Mouse (Mus musculus) forebrain, embryonic 11.5 days (tissue): ENCODE results near the gene Ctdnep1. TPM values are rescaled to one million over a fixed set of nuclear protein-coding genes. Genes with fewer than 3 reads are reported as not detected.

Experiments
- ATAC-seq: fragments of 200-750 bp; cut with Nextera tagmentation; replicated peaks from 2 replicates; pipeline ENCODE4 v1.8.0; 2017; ENCODE audit warnings: moderate TSS enrichment; ENCODE audit not compliant: low FRiP score
- DNase-seq: peaks from one replicate; pipeline ENCODE4 v3.0.0-alpha.2; 2017; ENCODE audit warnings: low spot score
- H3K27ac ChIP-seq: fragments of 300-500 bp; sonication (generic); 2 replicates; pipeline ENCODE4 v1.5.1; 2014; ENCODE audit warnings: low read depth, low read length
- H3K27me3 ChIP-seq: fragments of 300-500 bp; sonication (generic); 2 replicates; pipeline ENCODE4 v1.6.1; 2014; ENCODE audit warnings: mild to moderate bottlenecking, low read length, mixed read lengths; ENCODE audit not compliant: control insufficient read depth, insufficient read depth
- H3K36me3 ChIP-seq: fragments of 300-500 bp; sonication (generic); 2 replicates; pipeline ENCODE4 v1.6.1; 2014; ENCODE audit warnings: mild to moderate bottlenecking, low read length, moderate library complexity, mixed read lengths; ENCODE audit not compliant: control insufficient read depth, insufficient read depth
- H3K4me1 ChIP-seq: fragments of 300-500 bp; sonication (generic); replicated peaks from 2 replicates; pipeline ENCODE4 v1.6.1; 2014; ENCODE audit warnings: low read length, mixed read lengths; ENCODE audit not compliant: control insufficient read depth, insufficient read depth
- H3K4me2 ChIP-seq: fragments of 300-500 bp; sonication (generic); 2 replicates; pipeline ENCODE4 v1.6.1; 2014; ENCODE audit warnings: low read depth, mild to moderate bottlenecking, low read length, moderate library complexity, mixed read lengths; ENCODE audit not compliant: severe bottlenecking
- H3K4me3 ChIP-seq: fragments of 300-500 bp; sonication (generic); 2 replicates; pipeline ENCODE4 v1.5.1; 2014; ENCODE audit warnings: low read depth, low read length
- H3K9ac ChIP-seq: fragments of 300-500 bp; sonication (generic); 2 replicates; pipeline ENCODE4 v1.6.1; 2014; ENCODE audit warnings: low read length
- H3K9me3 ChIP-seq: fragments of 300-500 bp; sonication (generic); 2 replicates; pipeline ENCODE4 v1.6.1; 2016; ENCODE audit warnings: low read length, mixed read lengths; ENCODE audit not compliant: control insufficient read depth
- WGBS: fragments of 180-500 bp; shearing (Covaris S2); extraction: QIAGEN DNeasy Blood & Tissue Kit; methylation state at CpG from one replicate; pipeline ENCODE4 v1.1.7; 2014; 5-methylcytosine and 5-hydroxymethylcytosine counted together
- polyA plus RNA-seq: library from polyadenylated mRNA; unstranded; fragments of >200 nt; fragmentation: Nextera tagmentation; extraction: Ambion mirVana; gene quantifications from 2 replicates; pipeline ENCODE4 v1.2.1, GENCODE M21; 2014

The Ctdnep1 gene
- 20.4 and 28.0 TPM in 2 replicates for polyA plus RNA-seq

DNA sequence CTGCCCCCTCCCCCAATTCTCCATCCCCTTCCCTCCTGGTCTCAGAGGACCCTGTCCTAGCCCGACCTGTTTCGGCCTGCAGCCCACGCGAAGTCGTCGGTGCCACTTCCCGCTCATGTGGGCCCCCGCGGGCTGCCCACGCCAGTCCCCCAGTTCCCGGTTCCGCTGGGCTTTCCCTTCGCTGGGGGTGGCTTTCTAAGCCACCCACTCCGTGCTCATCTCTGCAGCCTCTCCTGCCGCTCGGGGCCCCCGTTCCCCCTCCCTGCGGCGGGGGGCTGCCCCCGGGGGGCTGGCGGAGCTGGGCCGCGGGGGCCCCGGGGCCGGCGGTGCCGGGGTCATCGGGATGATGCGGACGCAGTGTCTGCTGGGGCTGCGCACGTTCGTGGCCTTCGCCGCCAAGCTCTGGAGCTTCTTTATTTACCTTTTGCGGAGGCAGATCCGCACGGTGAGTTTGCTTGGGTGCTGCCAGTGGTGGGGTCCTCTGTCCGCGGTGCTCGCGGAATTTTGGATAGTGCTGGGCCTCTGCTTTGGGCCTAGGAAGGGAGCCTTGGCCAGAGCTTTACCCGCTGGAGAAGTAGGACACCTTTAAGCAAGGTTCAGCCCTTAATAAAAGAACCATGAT, at the start of gene Ctdnep1:
Gene Ctdnep1, plus strand, starts transcription at position 16 of the 622 bp plus-strand sequence.
- under 1% methylated on average over 34 of the region's 43 CpGs for WGBS
- peaks cover 16% of the 10 kb centered on the region for H3K4me1 ChIP-seq
- peak within 1 kb of the TSS; percentile 91 for H3K9ac ChIP-seq
- H3K4me2 ChIP-seq = peak within 1 kb of the TSS; percentile 93
- H3K27me3 ChIP-seq = no peaks in the 10 kb centered on the region
- H3K27ac ChIP-seq = peak within 1 kb of the TSS; percentile 99
- H3K9me3 ChIP-seq = no peaks in the 10 kb centered on the region
- DNase-seq (no peak), ATAC-seq (peak; percentile 72)
- peaks cover 3% of the 10 kb centered on the region for H3K36me3 ChIP-seq
- peak within 1 kb of the TSS; percentile 89 for H3K4me3 ChIP-seq

DNA sequence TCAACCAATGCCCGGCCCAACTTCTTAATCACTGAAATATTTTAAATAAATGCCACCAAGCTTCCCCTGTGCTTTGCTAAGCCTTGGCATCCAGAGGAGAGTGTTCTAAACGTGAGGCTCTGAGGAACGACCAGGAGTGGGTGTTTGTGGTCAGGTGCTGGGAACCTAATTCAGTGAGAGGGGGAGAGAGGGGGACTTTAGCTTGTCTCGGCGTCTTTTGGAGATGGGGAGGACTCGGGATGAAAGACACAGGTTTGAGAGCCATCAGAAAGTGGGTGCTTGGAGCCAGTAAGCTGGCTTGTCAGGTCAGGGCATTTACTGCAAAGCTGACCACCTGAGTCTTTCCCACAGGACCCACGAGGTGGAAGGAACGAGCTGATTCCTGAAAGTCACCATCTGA, 49.2 kb upstream of the Ctdnep1 start:
- Histone ChIP-seq H3K36me3 (no peaks in the 10 kb centered on the region), H3K27ac (no peak overlapping the region), H3K4me3 (no peak overlapping the region), H3K27me3 (peaks cover 15% of the 10 kb centered on the region), H3K4me2 (no peak overlapping the region), H3K9ac (no peak overlapping the region), H3K9me3 (no peaks in the 10 kb centered on the region), H3K4me1 (peaks cover 11% of the 10 kb centered on the region)
- DNase-seq (no peak), ATAC-seq (no peak)
- 79% methylated on average over 8 of the region's 8 CpGs for WGBS

DNA sequence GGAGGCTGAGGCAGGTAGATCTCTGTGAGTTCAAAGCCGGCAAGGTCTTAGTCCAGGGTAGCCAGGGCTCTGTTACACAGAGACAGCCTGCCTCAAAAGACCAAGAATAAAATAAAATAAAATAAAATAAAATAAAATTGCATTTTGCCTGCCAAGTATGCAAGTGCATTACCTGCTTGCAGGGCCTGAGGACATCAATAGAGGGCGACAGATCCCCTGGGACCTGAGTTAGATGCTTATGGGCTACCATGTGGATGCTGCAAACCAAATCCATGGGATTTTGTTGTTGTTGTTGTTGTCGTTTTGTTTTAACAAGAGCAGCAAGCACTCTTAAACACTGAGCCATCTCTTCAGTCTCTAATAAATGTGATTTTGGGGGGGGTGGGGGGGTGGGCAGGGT, 48.7 kb upstream of the Ctdnep1 start:
- H3K27me3 ChIP-seq = peaks cover 20% of the 10 kb centered on the region
- DNase-seq (no peak), ATAC-seq (no peak)
- 45% methylated on average over 3 of the region's 3 CpGs for WGBS
- H3K36me3 ChIP-seq = no peaks in the 10 kb centered on the region
- H3K27ac ChIP-seq = no peak overlapping the region
- no peak overlapping the region for H3K4me3 ChIP-seq
- H3K9me3 ChIP-seq = no peaks in the 10 kb centered on the region
- peaks cover 12% of the 10 kb centered on the region for H3K4me1 ChIP-seq
- H3K4me2 ChIP-seq = no peak overlapping the region
- no peak overlapping the region for H3K9ac ChIP-seq

DNA sequence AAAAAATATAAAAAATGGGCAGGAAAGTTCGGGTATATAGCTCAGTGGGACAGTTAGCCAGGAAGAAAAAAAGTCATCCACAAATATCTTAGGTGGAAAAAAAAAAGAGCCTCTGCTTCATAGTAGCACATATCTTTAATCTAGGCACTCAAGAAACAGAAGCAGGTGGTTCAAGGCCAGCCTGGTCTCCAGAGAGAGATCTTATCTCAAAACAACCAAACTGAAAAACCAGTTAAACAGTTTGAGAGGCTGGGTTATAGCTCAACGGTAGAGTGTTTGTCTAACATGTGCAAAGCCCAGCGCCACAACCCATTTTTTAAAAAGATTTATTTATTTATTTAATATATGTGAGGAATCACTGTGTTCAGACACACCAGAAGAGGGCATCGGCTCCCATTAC, 47.9 kb upstream of the Ctdnep1 start:
- H3K4me1 ChIP-seq = peaks cover 12% of the 10 kb centered on the region
- H3K27ac ChIP-seq = no peak overlapping the region
- WGBS = 79% methylated on average over 4 of the region's 4 CpGs
- no peaks in the 10 kb centered on the region for H3K36me3 ChIP-seq
- H3K4me3 ChIP-seq = no peak overlapping the region
- H3K27me3 ChIP-seq = peaks cover 27% of the 10 kb centered on the region
- H3K9ac ChIP-seq = no peak overlapping the region
- ATAC-seq (no peak), DNase-seq (no peak)
- no peaks in the 10 kb centered on the region for H3K9me3 ChIP-seq
- H3K4me2 ChIP-seq = no peak overlapping the region

DNA sequence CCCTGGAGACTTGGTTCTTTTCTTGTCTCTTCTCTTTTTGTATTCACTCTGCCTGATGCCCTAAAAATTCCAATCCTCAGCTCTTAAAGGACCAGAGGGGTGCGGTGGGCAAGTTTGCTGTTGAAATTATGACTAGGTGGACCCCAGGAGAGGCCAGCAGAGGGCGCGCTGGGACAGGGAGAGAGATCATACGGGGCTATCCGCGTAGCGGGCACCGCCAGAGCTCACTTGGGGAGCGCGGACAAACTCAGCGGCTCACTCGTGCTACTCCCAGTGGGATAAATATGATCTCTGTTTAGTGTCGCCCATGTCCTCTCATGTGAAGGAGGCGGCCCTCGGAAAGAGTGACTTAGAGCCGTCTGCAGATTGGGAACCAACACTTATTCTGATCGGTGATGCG, 46.8 kb upstream of the Ctdnep1 start:
- H3K9ac ChIP-seq = peak overlapping the region; percentile 24; the same call in 1 of the 2 replicates
- DNase-seq (peak; percentile 98), ATAC-seq (0 out of 2 replicates have a peak, but pooled peaks have one; percentile 40)
- H3K4me2 ChIP-seq = peak overlapping the region; percentile 45
- H3K4me3 ChIP-seq = 0 out of 2 replicates have a peak overlapping the region, but pooled peaks have one; percentile 12
- no peaks in the 10 kb centered on the region for H3K9me3 ChIP-seq
- peaks cover 30% of the 10 kb centered on the region for H3K27me3 ChIP-seq
- no peaks in the 10 kb centered on the region for H3K36me3 ChIP-seq
- peaks cover 12% of the 10 kb centered on the region for H3K4me1 ChIP-seq
- WGBS = 2% methylated on average over 18 of the region's 18 CpGs
- no peak overlapping the region for H3K27ac ChIP-seq

DNA sequence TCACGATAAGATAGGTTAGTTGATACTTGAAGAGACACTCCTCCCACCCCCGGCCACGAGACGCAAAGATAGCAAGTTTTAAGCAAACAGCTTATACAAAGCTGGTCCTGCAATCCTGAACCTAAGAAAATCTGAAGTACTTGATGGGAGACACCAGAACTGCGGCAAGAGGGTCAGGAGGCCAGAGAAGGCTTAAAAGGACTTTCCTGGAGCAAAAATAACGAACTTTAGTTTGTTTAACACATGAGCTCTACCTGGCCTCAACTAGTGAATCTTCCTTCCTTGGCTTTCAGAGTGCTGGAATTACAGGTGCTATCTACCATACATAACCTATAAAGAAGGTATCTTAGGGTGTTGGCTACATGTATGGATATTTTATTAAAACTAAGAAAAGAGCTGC, 46.3 kb upstream of the Ctdnep1 start:
- Histone ChIP-seq H3K4me2 (no peak overlapping the region), H3K4me1 (peaks cover 12% of the 10 kb centered on the region), H3K27ac (0 out of 2 replicates have a peak overlapping the region, but pooled peaks have one; percentile 43), H3K4me3 (no peak overlapping the region), H3K36me3 (no peaks in the 10 kb centered on the region), H3K9me3 (no peaks in the 10 kb centered on the region), H3K27me3 (peaks cover 30% of the 10 kb centered on the region), H3K9ac (no peak overlapping the region; the same call in 1 of the 2 replicates)
- WGBS = 16% methylated on average over 6 of the region's 6 CpGs
- ATAC-seq = no peak
- DNase-seq = no peak

DNA sequence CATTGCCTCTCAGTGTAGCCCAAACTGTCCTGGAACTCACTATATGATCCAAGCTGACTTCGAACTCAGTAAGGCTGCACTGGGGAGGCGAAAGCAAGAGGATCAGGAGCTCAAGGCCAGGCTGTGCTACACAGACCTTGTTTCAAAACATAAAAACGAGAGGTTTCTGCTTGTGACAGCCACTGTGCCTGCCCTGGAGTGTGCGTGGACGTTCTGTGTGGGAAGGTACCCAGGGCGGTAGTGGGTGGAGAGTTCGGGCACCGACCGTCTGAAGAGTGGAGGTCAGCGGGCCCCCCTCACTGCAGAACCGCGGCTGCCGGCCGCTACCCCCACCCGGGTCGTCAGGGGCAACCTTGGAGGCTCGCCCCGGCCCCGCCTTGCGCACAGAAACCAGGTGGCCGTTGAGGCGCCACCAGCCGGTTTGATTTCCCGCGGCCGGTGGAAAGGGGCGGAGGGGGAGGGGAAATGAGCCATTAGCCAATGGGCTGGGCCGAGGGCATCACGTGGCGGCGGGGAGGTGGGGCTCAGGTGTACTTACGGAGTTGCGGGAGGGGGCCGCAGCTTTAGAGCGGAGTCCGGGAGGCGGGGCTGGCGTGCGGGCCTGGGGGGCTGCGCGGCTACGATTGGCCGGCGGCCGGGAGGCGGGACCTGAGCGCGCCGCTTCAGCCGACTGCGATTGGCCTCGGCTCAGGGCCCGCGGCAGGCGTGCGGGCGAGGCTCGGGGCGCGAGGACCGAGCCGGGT, 45.6 kb upstream of the Ctdnep1 start, which contains the start of gene Ybx2:
Gene Ybx2, plus strand, starts transcription at position 660 of the 743 bp plus-strand sequence.
- Histone ChIP-seq H3K9me3 (no peaks in the 10 kb centered on the region), H3K4me2 (peak within 1 kb of the TSS; percentile 99), H3K9ac (peak within 1 kb of the TSS; percentile 68), H3K4me3 (peak within 1 kb of the TSS; percentile 53), H3K27me3 (peaks cover 30% of the 10 kb centered on the region), H3K36me3 (no peaks in the 10 kb centered on the region), H3K27ac (0 out of 2 replicates have a peak within 1 kb of the TSS, but pooled peaks have one; percentile 43), H3K4me1 (peaks cover 12% of the 10 kb centered on the region)
- DNase-seq (peak; percentile 96), ATAC-seq (peak; percentile 91)
- WGBS = 2% methylated on average over 37 of the region's 62 CpGs

DNA sequence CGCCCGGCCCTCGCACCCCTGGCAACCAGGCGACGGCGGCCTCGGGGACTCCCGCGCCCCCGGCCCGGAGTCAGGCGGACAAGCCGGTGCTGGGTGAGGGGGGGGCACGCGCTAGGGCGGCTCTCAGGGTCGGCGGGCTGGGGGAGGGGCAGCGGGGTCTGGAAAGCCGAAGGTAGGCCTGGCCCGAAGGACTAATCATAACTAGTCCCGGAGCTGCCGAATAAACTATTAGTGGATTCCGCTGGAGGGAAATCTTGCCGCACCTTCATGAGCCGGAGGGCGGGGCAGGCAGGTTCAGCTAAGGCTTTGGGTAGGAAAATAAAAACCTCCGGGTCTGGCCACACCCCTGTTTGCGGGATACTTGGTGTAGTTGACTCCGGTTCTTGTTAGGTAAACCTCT, 44.8 kb upstream of the Ctdnep1 start:
- ATAC-seq = peak; percentile 45; the same call in 1 of the 2 replicates
- DNase-seq = peak; percentile 76
- Histone ChIP-seq H3K4me3 (peak overlapping the region; percentile 53), H3K27me3 (peaks cover 30% of the 10 kb centered on the region), H3K27ac (no peak overlapping the region), H3K4me2 (peak overlapping the region; percentile 99), H3K36me3 (no peaks in the 10 kb centered on the region), H3K9me3 (no peaks in the 10 kb centered on the region), H3K4me1 (peaks cover 12% of the 10 kb centered on the region), H3K9ac (peak overlapping the region; percentile 68)
- WGBS = 2% methylated on average over 18 of the region's 30 CpGs
